13 mouse cellular contexts compared by ENCODE assay signal in genomic region chr12:29951043-29951442, GRCm38 (mm10). TPM values are rescaled to one million over a fixed set of nuclear protein-coding genes. Genes with fewer than 3 reads are reported as not detected.
A peak's percentile ranks its signal among the peaks of the same experiment; 100 is the strongest.
DNase-seq lines count a peak whose midpoint lies in the region; ATAC-seq and TF ChIP-seq lines count a peak whose summit lies in the region.
"Had no signal": no experiment of that assay in that cellular context is flagged by ENCODE, and none has a peak within 500 bp of the region (broad histone marks: within the 10 kb centered on the region; RNA-seq: fewer than 3 reads in every experiment).

No protein-coding gene starts in this region.

- TF ChIP-seq POLR2A in limb, embryonic 14.5 days (IDR thresholded peaks at IDR 0.05; ENCODE audit: borderline replicate concordance, extremely low read depth, insufficient read depth, insufficient read length), result no peak
- no peak for TF ChIP-seq POLR2A in thymus, adult 2 months (IDR thresholded peaks at IDR 0.05; ENCODE audit: control insufficient read depth, extremely low read depth, insufficient read depth, low read length, poor library complexity)

- ATAC-seq in embryonic facial prominence, embryonic 13.5 days (ENCODE audit: insufficient number of reproducible peaks, insufficient read depth, low FRiP score, low TSS enrichment, low read depth), result no peak
- ATAC-seq in kidney, embryonic 14.5 days (ENCODE audit: low FRiP score, low TSS enrichment), result peak; percentile 41; the same call in 1 of the 2 replicates
- ATAC-seq in embryonic facial prominence, embryonic 15.5 days (ENCODE audit: insufficient number of reproducible peaks, low FRiP score, low TSS enrichment, low read depth), result no peak
- ATAC-seq in limb, embryonic 14.5 days (ENCODE audit: low FRiP score, low read depth), result no peak

- H3K4me3 ChIP-seq in embryonic facial prominence, embryonic 13.5 days, result no peak overlapping the region
- H3K4me3 ChIP-seq in embryonic facial prominence, embryonic 10.5 days, result no peak overlapping the region
- H3K4me3 ChIP-seq in kidney, embryonic 14.5 days (ENCODE audit: low read length), result no peak overlapping the region
- no peak overlapping the region for H3K4me3 ChIP-seq in embryonic facial prominence, embryonic 15.5 days (replicated peaks)
- H3K4me3 ChIP-seq in limb, embryonic 14.5 days (replicated peaks; ENCODE audit: low read length), result no peak overlapping the region
- H3K4me3 ChIP-seq in thymus, adult 2 months (ENCODE audit: control insufficient read depth, insufficient read depth, low read length), result no peak overlapping the region
- H3K4me3 ChIP-seq: midbrain, embryonic 15.5 days had no signal

- no peaks in the 10 kb centered on the region for H3K36me3 ChIP-seq in embryonic facial prominence, embryonic 13.5 days
- peaks cover 16% of the 10 kb centered on the region for H3K36me3 ChIP-seq in embryonic facial prominence, embryonic 10.5 days (replicated peaks)
- H3K36me3 ChIP-seq in kidney, embryonic 14.5 days (ENCODE audit: control insufficient read depth, insufficient read depth, low read length), result no peaks in the 10 kb centered on the region
- H3K36me3 ChIP-seq in embryonic facial prominence, embryonic 15.5 days, result no peaks in the 10 kb centered on the region
- no peaks in the 10 kb centered on the region for H3K36me3 ChIP-seq in limb, embryonic 14.5 days (ENCODE audit: control insufficient read depth, insufficient read depth, low read length)
- no peaks in the 10 kb centered on the region for H3K36me3 ChIP-seq in thymus, adult 2 months (ENCODE audit: control insufficient read depth, insufficient read depth, low read length)
- H3K36me3 ChIP-seq: G1E; midbrain, embryonic 15.5 days had no signal

- no peaks in the 10 kb centered on the region for H3K9me3 ChIP-seq in embryonic facial prominence, embryonic 13.5 days
- H3K9me3 ChIP-seq in embryonic facial prominence, embryonic 10.5 days, result no peaks in the 10 kb centered on the region
- no peaks in the 10 kb centered on the region for H3K9me3 ChIP-seq in kidney, embryonic 14.5 days (ENCODE audit: control insufficient read depth, low read length)
- no peaks in the 10 kb centered on the region for H3K9me3 ChIP-seq in embryonic facial prominence, embryonic 15.5 days (replicated peaks)
- H3K9me3 ChIP-seq in limb, embryonic 14.5 days (ENCODE audit: control insufficient read depth, low read length), result no peaks in the 10 kb centered on the region
- H3K9me3 ChIP-seq: midbrain, embryonic 15.5 days had no signal

- WGBS in embryonic facial prominence, embryonic 13.5 days, result 38% methylated on average over 6 of the region's 6 CpGs
- 38% methylated on average over 6 of the region's 6 CpGs for WGBS in embryonic facial prominence, embryonic 10.5 days
- 31% methylated on average over 6 of the region's 6 CpGs for WGBS in kidney, embryonic 14.5 days
- WGBS in embryonic facial prominence, embryonic 15.5 days, result 50% methylated on average over 6 of the region's 6 CpGs
- WGBS in limb, embryonic 14.5 days, result 70% methylated on average over 6 of the region's 6 CpGs
- 76% methylated on average over 6 of the region's 6 CpGs for WGBS in thymus, adult 2 months

- H3K27me3 ChIP-seq in embryonic facial prominence, embryonic 13.5 days, result no peaks in the 10 kb centered on the region
- no peaks in the 10 kb centered on the region for H3K27me3 ChIP-seq in embryonic facial prominence, embryonic 10.5 days (replicated peaks; ENCODE audit: low read depth, poor library complexity, severe bottlenecking)
- no peaks in the 10 kb centered on the region for H3K27me3 ChIP-seq in kidney, embryonic 14.5 days (ENCODE audit: control insufficient read depth, insufficient read depth, low read length)
- H3K27me3 ChIP-seq in embryonic facial prominence, embryonic 15.5 days, result no peaks in the 10 kb centered on the region
- no peaks in the 10 kb centered on the region for H3K27me3 ChIP-seq in limb, embryonic 14.5 days (ENCODE audit: control insufficient read depth, insufficient read depth, low read length)
- H3K27me3 ChIP-seq in thymus, adult 2 months (ENCODE audit: control insufficient read depth, insufficient read depth, low read length), result no peaks in the 10 kb centered on the region
- H3K27me3 ChIP-seq: midbrain, embryonic 15.5 days had no signal

- DNase-seq in embryonic facial prominence, embryonic 10.5 days (ENCODE audit: low spot score), result no peak
- DNase-seq in kidney, postnatal 25 days, result no peak
- DNase-seq in limb, embryonic 14.5 days (ENCODE audit: low spot score), result no peak
- DNase-seq in cerebellum, adult 9-10 months, result no peak
- no peak for DNase-seq in thymus, adult 2 months
- DNase-seq: adrenal gland, adult 2 months; cerebellum, postnatal 36 days; gastrocnemius, postnatal 25 days had no signal

- no peak overlapping the region for H3K9ac ChIP-seq in embryonic facial prominence, embryonic 13.5 days
- no peak overlapping the region for H3K9ac ChIP-seq in kidney, embryonic 14.5 days (ENCODE audit: low read depth, low read length)
- no peak overlapping the region for H3K9ac ChIP-seq in embryonic facial prominence, embryonic 15.5 days
- no peak overlapping the region for H3K9ac ChIP-seq in limb, embryonic 14.5 days (ENCODE audit: low read depth, low read length, severe bottlenecking)
- H3K9ac ChIP-seq: midbrain, embryonic 15.5 days had no signal

- no peak for TF ChIP-seq CTCF in thymus, adult 2 months (IDR thresholded peaks at IDR 0.05; ENCODE audit: borderline replicate concordance, control insufficient read depth, extremely low read depth, insufficient read depth, low read length, poor library complexity)

- peaks cover 64% of the 10 kb centered on the region for H3K4me1 ChIP-seq in embryonic facial prominence, embryonic 13.5 days
- peaks cover 70% of the 10 kb centered on the region for H3K4me1 ChIP-seq in embryonic facial prominence, embryonic 10.5 days
- H3K4me1 ChIP-seq in kidney, embryonic 14.5 days (ENCODE audit: control insufficient read depth, insufficient read depth, low read length), result peaks cover 48% of the 10 kb centered on the region
- H3K4me1 ChIP-seq in embryonic facial prominence, embryonic 15.5 days, result peaks cover 48% of the 10 kb centered on the region
- H3K4me1 ChIP-seq in limb, embryonic 14.5 days (ENCODE audit: control insufficient read depth, insufficient read depth, low read length), result peaks cover 33% of the 10 kb centered on the region
- H3K4me1 ChIP-seq in thymus, adult 2 months (replicated peaks; ENCODE audit: control insufficient read depth, insufficient read depth, low read length), result no peaks in the 10 kb centered on the region

- H3K27ac ChIP-seq in embryonic facial prominence, embryonic 13.5 days, result peak overlapping the region; percentile 68
- no peak overlapping the region for H3K27ac ChIP-seq in embryonic facial prominence, embryonic 10.5 days (replicated peaks)
- peak overlapping the region; percentile 53 for H3K27ac ChIP-seq in kidney, embryonic 14.5 days (ENCODE audit: low read depth, low read length)
- H3K27ac ChIP-seq in embryonic facial prominence, embryonic 15.5 days (replicated peaks), result peak overlapping the region; percentile 70
- H3K27ac ChIP-seq in limb, embryonic 14.5 days (replicated peaks; ENCODE audit: low read depth, low read length), result peak overlapping the region; percentile 34; the same call in 1 of the 2 replicates
- H3K27ac ChIP-seq in thymus, adult 2 months (ENCODE audit: control insufficient read depth, insufficient read depth, low read length), result no peak overlapping the region
- H3K27ac ChIP-seq: midbrain, embryonic 15.5 days had no signal

- H3K4me2 ChIP-seq in embryonic facial prominence, embryonic 13.5 days, result no peak overlapping the region
- H3K4me2 ChIP-seq in kidney, embryonic 14.5 days (replicated peaks; ENCODE audit: low read depth, low read length), result no peak overlapping the region
- no peak overlapping the region for H3K4me2 ChIP-seq in embryonic facial prominence, embryonic 15.5 days (replicated peaks)
- H3K4me2 ChIP-seq in limb, embryonic 14.5 days (replicated peaks; ENCODE audit: low read depth, low read length, severe bottlenecking), result no peak overlapping the region
- H3K4me2 ChIP-seq: midbrain, embryonic 15.5 days had no signal

RNA-seq across cellular contexts. Expression of gene Pxdn, which starts 13.6 kb away (rescaled TPM):
- polyA plus RNA-seq in embryonic facial prominence, embryonic 13.5 days (2015; fragmentation: Nextera tagmentation; extraction: Ambion mirVana), result 90.1 and 112 TPM in 2 replicates
- polyA plus RNA-seq in embryonic facial prominence, embryonic 10.5 days (2016; fragmentation: Nextera tagmentation; extraction: Ambion mirVana), result 113 and 118 TPM in 2 replicates
- polyA plus RNA-seq in kidney, embryonic 14.5 days (2014; fragmentation: Nextera tagmentation; extraction: Ambion mirVana), result 61.6 and 120 TPM in 2 replicates
- 90.6 and 94.8 TPM in 2 replicates for polyA plus RNA-seq in embryonic facial prominence, embryonic 15.5 days (2015; fragmentation: Nextera tagmentation; extraction: Ambion mirVana)
- 175 and 240 TPM in 2 replicates for polyA plus RNA-seq in limb, embryonic 14.5 days (2012; rRNA removed)
- polyA plus RNA-seq in limb, embryonic 14.5 days (2014; fragmentation: Nextera tagmentation; extraction: Ambion mirVana), result 145 and 171 TPM in 2 replicates
- polyA plus RNA-seq in thymus, adult 2 months (2012; rRNA removed), result 13.0 and 17.2 TPM in 2 replicates
- polyA plus RNA-seq: G1E had no signal

Comparison
In these comparisons a context has a peak if more than half of its experiments do, and no peak if none do; other contexts are left out.
1. H3K27ac ChIP-seq: peak in embryonic facial prominence, embryonic 13.5 days (single experiment), kidney, embryonic 14.5 days (single experiment), embryonic facial prominence, embryonic 15.5 days (single experiment) and limb, embryonic 14.5 days (single experiment); none in embryonic facial prominence, embryonic 10.5 days (single experiment) and thymus, adult 2 months (single experiment).